8 mouse cellular contexts compared by ENCODE assay signal in the genomic region with DNA sequence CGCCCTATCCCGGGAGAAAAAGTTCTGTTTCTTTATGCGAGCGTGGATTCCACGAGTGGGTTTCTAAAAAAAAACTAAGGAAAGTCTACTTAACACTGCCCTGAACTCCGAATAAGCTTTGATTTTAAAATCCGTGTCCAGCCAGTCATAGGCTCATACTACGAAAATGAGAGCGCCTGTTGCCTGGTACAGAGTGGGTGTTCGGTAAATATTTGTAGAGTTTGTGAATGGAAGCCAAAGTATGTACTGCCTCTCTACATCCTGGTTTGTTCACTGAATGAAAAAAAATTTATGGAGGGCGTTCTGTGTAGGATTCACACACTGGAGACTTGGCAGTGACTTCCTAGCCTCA. TPM values are rescaled to one million over a fixed set of nuclear protein-coding genes. Genes with fewer than 3 reads are reported as not detected.
DNase-seq lines count a peak whose midpoint lies in the region; ATAC-seq lines count a peak whose summit lies in the region.

No protein-coding gene starts in this region.

- no peak overlapping the region for H3K27ac ChIP-seq in neural tube, embryonic 11.5 days (ENCODE audit: low read depth, low read length)
- H3K27ac ChIP-seq in liver, embryonic 11.5 days (ENCODE audit: low read depth, low read length), result no peak overlapping the region
- peak overlapping the region; percentile 90 for H3K27ac ChIP-seq in stomach, embryonic 14.5 days (ENCODE audit: low read length)

- 25% methylated on average over 11 of the region's 11 CpGs for WGBS in neural tube, embryonic 11.5 days
- 20% methylated on average over 11 of the region's 11 CpGs for WGBS in liver, embryonic 11.5 days
- 10% methylated on average over 11 of the region's 11 CpGs for WGBS in stomach, embryonic 14.5 days

- no peak for DNase-seq in neural tube, embryonic 11.5 days (ENCODE audit: low spot score)
- DNase-seq in neural tube, embryonic 10.5 days (ENCODE audit: extremely low spot score, low spot score), result no peak
- DNase-seq in liver, embryonic 11.5 days (ENCODE audit: low spot score), result no peak
- DNase-seq in kidney, adult 8-10 months, result no peak
- no peak for DNase-seq in urinary bladder, postnatal 36 days (ENCODE audit: low spot score in 2 of 2)
- no peak for DNase-seq in B cell, adult 2 months

- ATAC-seq in neural tube, embryonic 11.5 days (ENCODE audit: insufficient read depth, low FRiP score, low TSS enrichment), result peak; percentile 24
- ATAC-seq in liver, embryonic 11.5 days (replicated peaks; ENCODE audit: low FRiP score), result peak; percentile 4; the same call in 1 of the 2 replicates
- peak; percentile 10; the same call in 1 of the 2 replicates for ATAC-seq in stomach, embryonic 14.5 days (ENCODE audit: insufficient number of reproducible peaks, insufficient read depth, low FRiP score, low read depth)

- peak overlapping the region; percentile 91 for H3K4me2 ChIP-seq in neural tube, embryonic 11.5 days (ENCODE audit: low read depth)
- peak overlapping the region; percentile 87 for H3K4me2 ChIP-seq in liver, embryonic 11.5 days
- peak overlapping the region; percentile 95 for H3K4me2 ChIP-seq in stomach, embryonic 14.5 days (replicated peaks; ENCODE audit: low read depth, low read length)

- no peaks in the 10 kb centered on the region for H3K27me3 ChIP-seq in neural tube, embryonic 11.5 days (ENCODE audit: control insufficient read depth, insufficient read depth, low read length)
- no peaks in the 10 kb centered on the region for H3K27me3 ChIP-seq in erythroblast, embryonic 14.5 days (ENCODE audit: control insufficient read depth)
- no peaks in the 10 kb centered on the region for H3K27me3 ChIP-seq in liver, embryonic 11.5 days (replicated peaks; ENCODE audit: control insufficient read depth, insufficient read depth, low read length)
- no peaks in the 10 kb centered on the region for H3K27me3 ChIP-seq in stomach, embryonic 14.5 days (ENCODE audit: control insufficient read depth, insufficient read depth, low read length)

- no peaks in the 10 kb centered on the region for H3K36me3 ChIP-seq in neural tube, embryonic 11.5 days (ENCODE audit: control insufficient read depth, insufficient read depth, low read length)
- peaks cover 35% of the 10 kb centered on the region for H3K36me3 ChIP-seq in erythroblast, embryonic 14.5 days (ENCODE audit: control insufficient read depth)
- H3K36me3 ChIP-seq in liver, embryonic 11.5 days (ENCODE audit: control insufficient read depth, insufficient read depth, low read length), result no peaks in the 10 kb centered on the region
- no peaks in the 10 kb centered on the region for H3K36me3 ChIP-seq in stomach, embryonic 14.5 days (ENCODE audit: control insufficient read depth, insufficient read depth, low read length)

- peak overlapping the region; percentile 77 for H3K4me3 ChIP-seq in neural tube, embryonic 11.5 days (ENCODE audit: low read depth, low read length)
- peak overlapping the region; percentile 97 for H3K4me3 ChIP-seq in erythroblast, embryonic 14.5 days (replicated peaks)
- H3K4me3 ChIP-seq in liver, embryonic 11.5 days (ENCODE audit: low read depth, low read length), result peak overlapping the region; percentile 90
- H3K4me3 ChIP-seq in stomach, embryonic 14.5 days (ENCODE audit: low read depth, low read length), result peak overlapping the region; percentile 94

- H3K4me1 ChIP-seq in neural tube, embryonic 11.5 days (ENCODE audit: control insufficient read depth, insufficient read depth, low read length), result peaks cover 8% of the 10 kb centered on the region
- H3K4me1 ChIP-seq in erythroblast, embryonic 14.5 days (ENCODE audit: control insufficient read depth), result peaks cover 78% of the 10 kb centered on the region
- H3K4me1 ChIP-seq in liver, embryonic 11.5 days (replicated peaks; ENCODE audit: control insufficient read depth, insufficient read depth, low read length), result peaks cover 12% of the 10 kb centered on the region
- peaks cover 8% of the 10 kb centered on the region; the same call in 1 of the 2 replicates for H3K4me1 ChIP-seq in stomach, embryonic 14.5 days (ENCODE audit: control insufficient read depth, insufficient read depth, low read length)

- H3K9me3 ChIP-seq in neural tube, embryonic 11.5 days (ENCODE audit: control insufficient read depth, low read length), result no peaks in the 10 kb centered on the region
- H3K9me3 ChIP-seq in erythroblast, embryonic 14.5 days (ENCODE audit: control insufficient read depth, low read length), result no peaks in the 10 kb centered on the region
- no peaks in the 10 kb centered on the region for H3K9me3 ChIP-seq in liver, embryonic 11.5 days (ENCODE audit: control insufficient read depth, low read length)
- no peaks in the 10 kb centered on the region for H3K9me3 ChIP-seq in stomach, embryonic 14.5 days (ENCODE audit: control insufficient read depth, low read depth, low read length)

- H3K9ac ChIP-seq in neural tube, embryonic 11.5 days (ENCODE audit: low read length), result peak overlapping the region; percentile 72
- peak overlapping the region; percentile 91 for H3K9ac ChIP-seq in liver, embryonic 11.5 days (ENCODE audit: low read depth, low read length)
- no peak overlapping the region for H3K9ac ChIP-seq in stomach, embryonic 14.5 days (replicated peaks; ENCODE audit: low read depth, low read length)

RNA-seq across cellular contexts. Expression of gene Tbc1d2b, which starts 0.3 kb away (rescaled TPM):
- polyA plus RNA-seq in neural tube, embryonic 11.5 days (2014; fragmentation: Nextera tagmentation; extraction: Ambion mirVana), result 10.7 and 11.5 TPM in 2 replicates
- 1.8 and 2.0 TPM in 2 replicates for polyA plus RNA-seq in erythroblast, embryonic 14.5 days (2012)
- 13.2 and 14.2 TPM in 2 replicates for polyA plus RNA-seq in liver, embryonic 11.5 days (2014; fragmentation: Nextera tagmentation; extraction: Ambion mirVana)
- 20.9 and 23.3 TPM in 2 replicates for polyA plus RNA-seq in stomach, embryonic 14.5 days (2014; fragmentation: Nextera tagmentation; extraction: Ambion mirVana)
